Mouse (Mus musculus): ENCODE measurements around the gene Dock4.

The Dock4 gene

DNA sequence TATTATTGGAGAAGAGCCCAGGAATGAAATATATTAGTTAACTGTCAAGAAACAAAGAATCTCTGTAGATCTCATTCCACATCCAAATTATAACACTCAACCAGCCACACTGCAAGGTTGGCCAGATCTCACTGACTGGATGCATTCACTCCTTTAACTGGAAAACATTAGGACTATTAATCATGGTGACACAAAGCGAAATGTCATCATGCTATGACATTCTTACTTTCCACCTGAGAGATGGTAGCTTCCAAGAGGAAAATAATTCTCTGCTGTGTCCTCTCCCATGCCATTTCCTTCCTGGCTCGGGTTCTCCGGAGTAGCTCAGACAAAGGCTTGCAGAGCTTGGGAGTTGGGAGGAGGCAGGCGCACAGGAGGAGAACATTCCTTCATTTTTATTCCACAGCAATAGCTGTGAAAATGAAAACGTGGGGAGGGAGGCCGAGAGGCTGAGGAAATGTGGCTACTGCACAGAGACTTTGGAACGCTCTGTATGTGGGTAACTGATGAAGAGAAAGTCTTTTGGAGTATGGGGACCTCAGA is 17.0 kb downstream of the Dock4 start:
- DNase-seq (ENCODE audit: low read depth, low spot score): no peak

DNA sequence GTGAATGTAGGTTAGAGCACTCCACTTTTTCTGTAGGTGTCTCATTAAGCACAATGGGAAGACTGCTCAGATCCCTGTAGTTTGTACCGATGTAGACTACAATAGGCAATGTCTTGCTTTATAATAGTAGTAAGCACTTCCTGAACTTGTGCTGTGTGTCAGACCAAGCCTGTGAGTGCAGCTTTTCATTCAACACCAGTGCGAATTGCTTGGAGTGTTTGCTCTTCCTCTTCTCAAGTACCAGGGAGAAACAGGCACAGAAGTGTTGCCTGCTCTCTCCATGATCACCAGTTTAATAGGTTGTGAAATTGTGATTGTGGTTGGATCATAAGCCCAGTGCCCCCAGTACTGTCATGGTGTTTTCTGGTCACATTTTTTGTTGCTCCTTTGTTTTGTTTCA is 18.1 kb downstream of the Dock4 start:
- no peak for DNase-seq (ENCODE audit: low read depth, low spot score)

DNA sequence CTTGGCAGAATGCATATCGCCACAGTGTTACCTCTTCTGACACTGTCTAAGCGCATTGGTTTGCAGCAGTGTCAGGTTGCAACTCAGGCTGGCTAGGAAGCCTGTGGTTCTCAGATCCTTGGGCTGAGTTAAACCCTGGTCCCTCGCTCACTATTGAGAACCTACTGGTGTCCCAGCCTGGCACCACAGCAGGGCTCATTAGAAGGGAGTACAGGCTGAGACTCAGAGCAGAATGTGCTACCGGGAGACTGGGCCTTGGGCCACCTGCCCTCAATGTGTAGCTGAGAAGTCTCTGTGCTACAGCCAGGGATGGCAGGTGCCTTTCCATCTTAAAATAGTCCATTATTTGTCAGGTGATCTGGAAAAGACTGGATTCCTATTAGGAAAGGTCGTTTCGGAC is 18.5 kb downstream of the Dock4 start:
- DNase-seq (ENCODE audit: low read depth, low spot score): no peak

DNA sequence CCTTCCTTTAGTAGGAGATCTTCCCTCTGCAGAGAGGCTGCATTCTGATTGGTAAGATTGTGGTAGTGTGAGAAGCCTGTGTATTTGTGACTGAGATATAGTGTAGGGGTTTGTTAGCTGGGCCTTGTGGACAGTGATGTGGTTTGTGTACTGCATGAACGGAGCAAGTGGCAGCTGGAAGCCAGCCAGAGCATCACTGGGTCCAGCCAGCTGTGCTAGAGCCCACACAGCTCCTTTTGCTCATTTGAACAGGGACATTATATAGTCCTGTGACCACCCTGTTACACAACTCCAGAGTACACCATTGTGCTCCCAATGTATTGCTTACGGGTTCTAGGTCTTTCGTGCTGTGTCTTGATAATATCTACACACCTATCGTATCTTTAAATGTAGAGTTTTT is 22.5 kb downstream of the Dock4 start:
- no peak for DNase-seq (ENCODE audit: low read depth, low spot score)

DNA sequence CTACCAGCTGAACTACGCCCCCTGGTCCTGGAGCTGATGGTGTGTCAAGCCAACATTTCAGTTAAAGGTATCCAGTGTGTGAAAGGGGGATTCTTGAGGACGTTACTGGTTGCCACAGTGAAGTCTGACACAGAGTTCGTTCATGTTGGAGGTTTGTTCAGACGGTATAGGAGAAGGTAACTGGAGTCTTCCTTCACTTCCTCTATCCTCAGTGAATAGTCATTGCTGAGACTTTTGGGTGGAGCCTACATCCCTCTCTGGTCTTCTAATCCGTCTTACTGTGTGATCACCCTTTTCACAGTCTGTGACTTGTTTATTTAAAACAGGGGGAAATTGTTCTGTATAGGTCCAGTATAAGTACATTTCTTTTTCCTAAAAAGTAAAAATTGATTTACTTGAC is 23.3 kb downstream of the Dock4 start:
- no peak for DNase-seq (ENCODE audit: low read depth, low spot score)

DNA sequence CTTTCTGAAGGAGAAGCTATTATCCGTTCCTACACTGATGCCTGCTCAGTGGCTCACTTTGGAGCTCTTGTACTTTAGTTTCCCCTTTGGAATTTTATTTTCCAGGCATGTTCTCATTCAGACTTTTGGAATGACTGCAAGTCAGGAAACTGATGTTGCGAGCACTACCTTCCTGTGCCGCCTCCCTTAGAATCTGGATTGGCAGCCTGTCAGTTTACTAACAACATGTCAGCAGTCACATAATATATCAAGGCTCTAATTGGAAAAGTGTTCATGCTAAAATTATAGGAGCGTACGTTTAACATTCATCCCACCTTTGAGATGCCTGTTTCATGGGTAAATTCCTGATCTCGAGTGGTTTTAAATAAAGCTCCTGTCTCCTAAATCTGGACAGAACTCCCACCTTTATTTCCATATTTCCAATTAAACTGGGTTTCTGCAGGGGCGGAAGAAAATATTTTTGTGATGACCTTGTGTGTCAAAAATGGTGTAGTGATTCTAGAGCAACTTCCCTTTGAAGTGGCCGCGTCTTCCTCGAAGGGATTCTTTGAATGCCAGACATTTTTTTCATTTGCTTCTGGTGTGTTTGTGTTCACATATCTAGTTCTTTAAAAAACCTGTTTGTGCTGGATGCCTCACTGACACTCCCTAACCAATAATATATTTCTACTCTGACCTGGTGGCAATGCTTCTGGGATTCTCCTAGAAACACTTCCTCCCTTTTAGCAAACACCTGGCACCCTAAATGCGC is 26.1 kb downstream of the Dock4 start:
- peak; percentile 56 for DNase-seq (ENCODE audit: low read depth, low spot score)

DNA sequence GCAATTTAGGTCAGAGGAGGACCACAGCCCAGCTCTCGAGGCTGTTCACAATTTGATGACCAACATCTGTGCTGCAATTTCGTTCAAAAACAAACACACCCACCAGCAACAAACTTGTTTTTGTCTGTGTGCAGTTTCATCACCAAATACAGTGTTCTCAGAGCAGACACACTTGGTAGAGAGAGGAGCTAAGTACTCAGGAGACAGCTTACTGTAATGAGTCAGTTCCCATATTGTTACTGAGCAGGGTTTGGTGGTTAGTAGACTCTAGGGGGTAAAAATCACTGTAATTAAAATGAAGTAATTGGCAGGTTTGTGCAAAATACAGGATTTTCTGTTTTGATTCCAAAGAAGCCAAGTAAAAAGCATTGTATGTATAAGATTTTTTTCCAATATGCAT is 28.0 kb downstream of the Dock4 start:
- DNase-seq (ENCODE audit: low read depth, low spot score): no peak

DNA sequence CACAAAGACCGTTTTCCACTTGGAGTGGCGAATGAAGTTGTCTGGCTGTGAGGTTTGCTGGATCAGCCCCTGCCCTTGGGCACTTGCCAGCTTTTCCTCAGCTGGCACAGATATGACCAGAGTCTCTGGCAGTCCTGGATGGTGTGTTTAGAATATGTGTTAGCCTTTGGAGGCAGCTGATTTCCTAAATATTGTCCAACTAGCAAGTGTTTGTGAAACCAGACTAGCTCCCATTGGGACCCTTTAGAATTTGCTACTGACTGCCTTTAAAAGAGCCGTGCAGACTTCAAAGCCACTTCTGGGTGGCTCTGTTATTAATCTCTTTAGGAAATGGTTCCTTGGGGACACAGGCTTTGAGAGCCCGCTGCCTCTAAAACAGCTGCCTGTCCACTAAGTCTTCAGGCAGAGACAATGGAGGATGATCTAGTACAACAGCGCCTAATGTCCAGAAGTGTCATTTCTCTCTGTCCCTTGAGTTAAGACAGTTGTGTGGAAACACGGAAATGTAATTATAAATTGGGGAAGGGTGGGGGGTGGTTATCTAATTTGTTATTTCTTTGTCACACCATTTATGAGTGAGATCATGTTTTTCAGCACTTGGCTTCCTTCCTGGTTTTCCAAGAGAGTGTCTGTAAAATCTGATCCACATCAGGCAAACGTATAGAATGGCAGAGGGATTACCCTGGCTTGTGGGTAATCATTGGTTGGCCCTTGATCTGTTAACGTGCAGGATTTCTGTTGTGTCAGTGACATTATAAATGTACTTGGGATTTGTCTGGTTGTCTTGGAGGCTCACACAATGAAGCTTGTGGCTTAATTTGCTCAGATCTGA is 32.1 kb downstream of the Dock4 start:
- DNase-seq (ENCODE audit: low read depth, low spot score): no peak

DNA sequence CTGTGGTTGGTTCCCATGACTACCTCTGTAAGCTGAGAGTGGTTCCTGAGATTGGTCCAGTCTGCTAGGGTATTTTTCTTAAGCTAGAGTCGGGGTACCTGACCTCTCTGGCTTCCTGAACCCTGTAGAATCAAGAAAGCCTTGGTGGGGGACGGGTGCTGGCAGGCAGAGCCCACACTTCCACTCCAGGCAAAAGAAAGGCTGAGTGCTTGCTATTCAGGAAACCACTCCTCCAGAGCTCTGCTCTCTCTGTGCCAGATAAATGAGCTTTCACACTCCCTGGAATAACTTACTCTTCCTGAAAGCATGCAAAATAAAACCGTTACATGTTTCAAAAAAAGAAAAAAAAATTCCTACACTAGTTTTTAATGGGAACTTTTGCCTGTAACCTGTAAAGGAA is 38.5 kb downstream of the Dock4 start:
- DNase-seq (ENCODE audit: low read depth, low spot score): no peak

DNA sequence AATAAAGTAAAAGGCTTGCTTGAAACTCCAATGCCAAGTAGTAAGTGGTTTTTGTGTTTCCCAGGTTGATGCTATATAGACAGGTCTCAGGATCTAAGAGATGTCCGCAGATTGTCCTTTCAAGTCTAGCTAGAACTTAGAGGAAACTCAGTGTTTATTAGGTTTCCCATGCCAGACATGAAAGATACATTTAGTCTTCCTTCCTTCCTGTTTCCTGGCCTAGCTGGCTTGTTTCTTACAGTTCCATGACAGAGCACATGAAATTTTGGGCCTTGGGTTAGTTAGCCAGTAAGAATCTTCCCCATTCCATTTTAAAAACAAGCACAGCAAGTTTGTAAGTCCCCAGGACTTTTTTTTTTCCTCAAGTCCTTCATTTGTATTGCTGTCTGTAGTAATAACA is 39.5 kb downstream of the Dock4 start:
- DNase-seq (ENCODE audit: low read depth, low spot score): no peak

DNA sequence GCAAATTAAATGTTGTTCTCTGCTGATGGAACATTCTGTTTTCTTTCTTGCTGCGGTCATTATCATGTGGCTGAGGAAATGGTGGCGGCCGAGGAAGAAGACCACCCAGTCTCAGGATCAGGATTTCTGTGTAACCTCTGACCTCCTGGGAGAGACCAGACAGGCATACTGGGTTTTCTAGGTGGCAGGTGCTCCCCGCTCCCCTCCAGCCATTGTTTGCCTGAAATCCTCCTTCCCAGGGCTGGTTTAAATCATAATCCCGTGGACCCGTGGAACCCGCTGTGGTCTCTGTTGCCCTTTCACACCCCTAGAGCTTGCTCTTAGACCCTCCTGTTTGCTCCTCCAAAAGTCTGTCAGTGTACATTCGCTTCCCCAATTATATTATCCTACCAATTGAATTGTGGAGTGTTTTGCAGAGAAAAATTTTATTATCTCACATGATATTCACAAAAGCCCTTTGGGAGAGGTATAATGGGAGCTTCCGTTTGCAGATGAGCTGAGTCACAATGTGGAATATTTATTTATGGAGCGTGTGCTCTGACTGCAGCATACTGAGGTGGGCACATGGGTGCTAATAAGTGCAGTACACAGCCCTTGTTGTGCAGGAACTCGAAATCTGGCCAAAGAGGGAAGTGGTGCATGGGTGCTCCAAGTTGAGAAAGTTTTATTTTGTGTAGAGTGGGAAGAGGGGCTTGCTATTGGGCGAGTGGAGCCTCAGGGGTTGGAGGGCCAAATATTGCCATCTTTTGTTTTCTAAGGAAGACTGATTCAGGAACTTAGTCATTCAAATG is 40.5 kb downstream of the Dock4 start:
- DNase-seq (ENCODE audit: low read depth, low spot score): no peak

DNA sequence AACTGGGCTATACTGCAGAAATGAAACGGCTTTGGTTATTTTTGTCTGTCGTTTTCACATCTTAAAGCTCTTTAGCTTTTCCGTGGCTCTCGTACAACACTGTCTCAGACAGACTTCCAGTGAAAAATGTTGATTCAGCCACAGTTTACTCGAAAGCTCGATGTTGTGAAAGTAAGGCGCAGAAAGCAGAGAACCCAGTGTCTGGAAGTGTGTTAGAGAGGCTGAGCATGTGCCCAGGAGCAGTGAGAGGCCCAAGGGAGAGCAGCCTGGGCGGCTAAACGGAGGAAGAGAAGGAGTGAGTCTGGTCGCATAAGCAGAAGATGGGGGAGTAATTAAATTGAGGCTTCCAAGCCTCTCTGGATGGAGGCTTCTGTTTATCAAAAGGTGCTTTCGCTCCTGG is 50.6 kb downstream of the Dock4 start:
- DNase-seq (ENCODE audit: low read depth, low spot score): no peak

DNA sequence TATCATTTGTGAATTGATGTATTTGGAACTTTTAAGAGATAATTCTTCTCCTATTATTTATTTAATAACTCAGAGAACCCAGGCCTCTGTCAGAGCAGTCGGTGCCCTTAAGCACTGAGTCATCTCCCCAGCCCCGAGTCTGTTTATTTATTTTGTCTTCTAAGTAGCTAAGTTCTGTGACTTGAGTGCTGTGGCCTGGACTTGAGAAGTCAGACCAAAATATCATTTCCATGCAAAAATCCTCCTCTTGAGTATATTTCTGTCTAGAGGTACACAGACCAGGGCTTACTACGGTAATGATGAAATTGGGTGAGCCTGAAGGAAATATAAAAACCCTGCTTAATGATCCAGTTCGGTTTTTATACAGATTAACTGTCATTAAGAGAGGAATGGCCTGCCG is 52.1 kb downstream of the Dock4 start:
- DNase-seq (ENCODE audit: low read depth, low spot score): no peak

DNA sequence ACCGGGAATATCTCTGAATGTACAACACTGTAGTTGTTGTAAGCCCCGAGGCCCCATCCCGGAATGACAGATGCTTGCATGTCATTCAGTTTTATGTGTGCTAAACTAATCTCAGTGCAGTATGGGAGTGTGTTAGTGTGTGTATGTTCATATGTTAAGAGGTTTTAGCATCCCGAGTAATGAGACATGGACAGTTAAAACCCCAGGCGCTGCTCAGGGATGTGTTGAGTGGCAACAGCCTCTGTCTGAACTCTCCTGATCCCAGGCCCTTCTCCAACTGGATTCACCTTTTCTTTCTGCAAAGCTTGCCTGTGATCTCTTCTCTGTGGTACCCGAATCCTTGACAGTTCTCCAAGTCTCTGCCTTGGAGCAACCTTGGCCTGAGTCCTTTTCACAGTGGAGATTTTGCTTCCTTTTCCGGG is 52.5 kb downstream of the Dock4 start:
- DNase-seq (ENCODE audit: low read depth, low spot score): no peak

DNA sequence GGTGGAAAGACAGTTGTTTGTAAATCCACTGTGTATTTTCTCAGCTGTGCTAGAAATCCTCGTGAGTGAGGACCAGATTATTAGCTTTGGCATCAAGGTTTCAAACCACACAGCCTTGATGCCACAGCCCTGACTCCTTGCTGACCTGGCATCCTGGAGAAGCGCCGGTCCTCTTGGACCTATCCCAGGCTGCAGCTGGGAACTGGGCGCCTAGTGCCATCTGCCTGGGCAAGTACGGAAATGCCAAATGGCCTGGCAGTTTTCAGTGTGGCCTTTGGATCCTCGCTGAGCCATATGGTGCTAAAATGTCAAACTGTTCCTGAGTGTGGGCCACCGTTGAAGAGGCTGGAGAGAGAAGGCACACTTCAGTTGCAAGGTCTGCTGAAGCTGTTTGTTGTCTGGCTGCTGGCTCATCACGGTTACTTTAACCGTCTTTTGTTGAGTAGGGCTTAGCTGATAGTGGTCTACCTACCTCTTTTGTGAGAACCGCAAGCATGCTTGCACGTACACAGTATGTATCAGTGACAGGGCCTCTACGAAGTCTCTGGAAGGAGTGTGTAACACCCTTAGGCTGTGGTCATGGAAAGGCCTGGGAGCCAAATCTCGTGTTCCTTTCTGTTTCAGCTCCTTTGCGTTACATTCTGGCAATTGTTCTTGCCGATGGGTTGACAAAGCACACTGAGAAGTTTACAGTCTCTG is 53.3 kb downstream of the Dock4 start:
- no peak for DNase-seq (ENCODE audit: low read depth, low spot score)

DNA sequence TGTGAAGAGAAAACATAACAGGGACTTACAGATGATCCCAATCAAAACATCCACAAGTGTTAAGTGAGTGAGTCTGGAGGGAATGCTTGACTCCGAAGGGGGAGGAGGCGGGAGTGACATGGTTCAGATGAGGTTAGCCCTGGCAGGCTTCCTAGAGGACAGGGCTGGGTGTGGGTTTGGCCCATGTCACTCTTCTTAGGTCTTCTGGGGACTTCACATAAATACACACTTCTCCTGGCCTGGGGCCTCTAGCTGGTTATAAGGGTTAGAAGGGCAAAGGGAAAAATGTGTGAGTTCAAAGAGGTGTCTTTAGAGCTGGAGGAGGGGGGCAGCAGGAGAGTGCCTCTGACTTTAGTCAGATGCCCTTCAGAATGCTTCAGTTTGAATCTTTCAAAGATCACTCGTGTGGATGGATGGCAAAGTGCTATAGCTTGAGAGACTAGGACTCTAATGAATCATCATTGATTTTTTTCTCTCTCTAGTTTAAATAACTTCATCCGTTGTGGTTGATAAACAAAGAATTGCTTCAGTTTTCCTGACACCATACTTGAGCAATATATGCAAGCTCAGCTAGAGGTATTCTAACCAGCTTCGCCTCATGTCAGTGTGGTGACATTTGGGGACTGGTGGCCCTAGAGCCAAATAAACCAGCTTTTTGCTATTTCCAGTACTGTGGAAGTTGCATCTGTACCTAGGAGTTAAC is 54.0 kb downstream of the Dock4 start:
- no peak for DNase-seq (ENCODE audit: low read depth, low spot score)

DNA sequence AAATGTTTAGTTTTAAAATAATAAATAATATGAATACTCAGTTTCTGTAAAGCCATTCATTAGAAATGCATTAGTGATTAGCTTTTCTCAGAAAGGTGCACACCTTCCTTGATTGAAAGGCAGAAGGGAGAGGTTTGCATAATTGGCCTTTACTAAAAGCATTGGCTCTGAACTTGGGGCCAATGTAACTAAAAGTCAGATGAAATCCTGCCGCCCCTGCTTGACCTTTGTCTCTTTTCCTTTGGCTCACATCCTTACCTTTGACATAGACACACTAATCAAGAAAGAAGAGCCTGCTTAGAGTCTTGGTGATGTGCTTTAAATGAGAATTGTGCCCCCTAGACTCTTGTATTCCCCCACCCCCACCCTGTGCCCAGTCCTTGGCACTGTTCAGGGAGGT is 55.4 kb downstream of the Dock4 start:
- no peak for DNase-seq (ENCODE audit: low read depth, low spot score)

DNA sequence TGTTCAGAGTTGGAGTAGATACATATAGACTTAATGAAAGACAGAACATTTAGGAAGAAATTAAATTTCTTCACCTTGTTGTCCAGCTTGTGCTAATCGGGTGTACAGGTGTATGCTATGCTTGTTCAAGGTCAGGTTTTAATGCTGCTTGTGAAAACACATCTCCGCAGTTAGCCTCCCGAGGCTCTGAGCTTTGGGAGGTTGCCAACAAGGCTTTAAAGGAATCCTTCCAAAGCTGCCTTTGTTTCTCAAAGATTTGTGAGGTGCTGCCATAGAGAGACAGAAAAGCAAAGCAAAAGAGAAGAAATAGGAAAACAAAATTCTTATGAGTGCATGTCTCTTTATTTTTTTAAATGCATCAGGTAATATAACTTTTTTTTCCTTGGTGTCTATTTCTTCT is 57.8 kb downstream of the Dock4 start:
- DNase-seq (ENCODE audit: low read depth, low spot score): no peak

DNA sequence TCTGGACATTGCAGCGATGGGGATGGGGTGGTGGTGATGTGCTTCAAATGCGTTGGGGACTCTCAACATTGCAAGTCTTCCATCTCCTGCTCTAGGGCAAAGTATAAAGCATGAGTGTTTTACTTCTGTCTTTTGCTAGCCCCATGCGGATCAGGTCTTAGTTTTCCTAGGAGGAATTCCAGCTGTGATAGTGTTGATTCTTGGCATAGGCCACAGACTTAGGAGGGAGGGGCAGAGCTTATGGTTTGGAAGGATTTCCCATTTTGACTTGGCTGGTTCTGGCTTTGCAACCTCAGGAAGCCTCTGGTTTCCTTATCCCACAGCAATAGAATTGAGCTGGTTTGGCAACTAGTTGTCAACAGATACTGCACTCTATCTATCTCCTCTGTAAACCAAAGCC is 58.9 kb downstream of the Dock4 start:
- DNase-seq (ENCODE audit: low read depth, low spot score): no peak

DNA sequence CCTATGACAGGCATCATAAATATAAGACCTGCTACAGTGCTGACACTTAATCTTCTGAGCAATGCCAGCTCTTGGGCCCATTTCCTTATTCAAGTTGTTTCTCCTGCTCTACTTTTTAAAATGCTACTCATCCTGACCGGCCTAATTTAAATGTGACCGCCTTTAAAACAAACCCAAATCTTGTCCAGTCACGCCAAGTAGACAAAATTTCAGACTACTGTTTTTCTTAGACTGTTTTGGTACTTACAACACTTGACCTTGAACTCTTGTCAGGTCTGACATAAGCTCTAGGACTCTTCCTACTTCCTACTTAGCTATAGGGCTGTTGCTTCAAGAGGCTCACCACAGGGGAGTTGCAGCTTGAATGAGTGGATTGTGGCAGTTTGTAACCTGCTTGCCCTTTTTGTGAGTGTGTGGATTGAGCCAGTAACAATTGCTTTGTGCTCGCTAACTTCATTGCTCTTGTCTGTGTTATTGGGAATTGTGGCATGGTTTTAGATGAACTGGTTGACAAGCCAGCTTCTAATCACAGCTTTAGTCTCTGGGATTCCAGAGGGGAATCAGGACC is 62.2 kb downstream of the Dock4 start:
- no peak for DNase-seq (ENCODE audit: low read depth, low spot score)

DNA sequence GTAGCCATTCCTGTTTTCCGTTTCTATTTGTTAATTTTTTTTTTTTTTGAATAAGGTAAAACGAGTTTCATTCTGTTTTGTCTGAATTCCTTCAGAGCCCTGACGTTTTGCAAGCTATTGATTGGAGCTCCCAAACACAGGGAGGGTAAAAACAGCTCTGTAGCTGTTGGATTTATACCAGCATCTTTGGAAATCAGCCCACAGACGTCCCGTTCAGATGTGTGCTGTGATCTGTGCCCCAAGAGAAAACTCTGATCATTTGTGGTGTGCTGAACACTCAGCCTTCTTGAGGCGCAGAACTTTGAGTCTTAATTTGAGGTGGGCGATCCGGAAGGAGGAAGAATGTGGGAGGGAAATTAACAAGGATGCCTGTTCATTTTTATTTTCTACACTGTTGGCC is 62.7 kb downstream of the Dock4 start:
- DNase-seq (ENCODE audit: low read depth, low spot score): no peak
